Mouse (Mus musculus) liver, embryonic 11.5 days (tissue): ENCODE measurements around the gene Nup188. TPM values are rescaled to one million over a fixed set of nuclear protein-coding genes. Genes with fewer than 3 reads are reported as not detected.

Experiments
- ATAC-seq: fragments of 200-750 bp; cut with Nextera tagmentation; replicated peaks from 2 replicates; pipeline ENCODE4 v1.8.0; 2017; ENCODE audit warnings: moderate number of reproducible peaks, mild to moderate bottlenecking, moderate TSS enrichment, moderate library complexity; ENCODE audit not compliant: low FRiP score
- DNase-seq: peaks from one replicate; pipeline ENCODE4 v3.0.0-alpha.2; 2017; ENCODE audit warnings: low spot score
- H3K27ac ChIP-seq: fragments of 300-500 bp; sonication (generic); 2 replicates; pipeline ENCODE4 v1.5.1; 2014; ENCODE audit warnings: mild to moderate bottlenecking, low read depth, low read length, control low read depth
- H3K27me3 ChIP-seq: fragments of 300-500 bp; sonication (generic); replicated peaks from 2 replicates; pipeline ENCODE4 v1.6.1; 2014; ENCODE audit warnings: low read length, mixed read lengths; ENCODE audit not compliant: control insufficient read depth, insufficient read depth
- H3K36me3 ChIP-seq: fragments of 300-500 bp; sonication (generic); 2 replicates; pipeline ENCODE4 v1.6.1; 2014; ENCODE audit warnings: mild to moderate bottlenecking, low read length, moderate library complexity, mixed read lengths; ENCODE audit not compliant: control insufficient read depth, insufficient read depth
- H3K4me1 ChIP-seq: fragments of 300-500 bp; sonication (generic); replicated peaks from 2 replicates; pipeline ENCODE4 v1.6.1; 2014; ENCODE audit warnings: low read length, mixed read lengths; ENCODE audit not compliant: control insufficient read depth, insufficient read depth
- H3K4me2 ChIP-seq: fragments of 300-500 bp; sonication (generic); 2 replicates; pipeline ENCODE4 v1.6.1; 2014; ENCODE audit warnings: mild to moderate bottlenecking, control low read depth, moderate library complexity
- H3K4me3 ChIP-seq: fragments of 300-500 bp; sonication (generic); 2 replicates; pipeline ENCODE4 v1.5.1; 2014; ENCODE audit warnings: low read depth, low read length, control low read depth
- H3K9ac ChIP-seq: fragments of 300-500 bp; sonication (generic); 2 replicates; pipeline ENCODE4 v1.6.1; 2014; ENCODE audit warnings: low read depth, low read length, control low read depth
- H3K9me3 ChIP-seq: fragments of 300-500 bp; sonication (generic); 2 replicates; pipeline ENCODE4 v1.6.1; 2016; ENCODE audit warnings: low read length, inconsistent platforms, mixed read lengths; ENCODE audit not compliant: control insufficient read depth
- WGBS: fragments of 180-500 bp; shearing (Covaris S2); extraction: QIAGEN DNeasy Blood & Tissue Kit; methylation state at CpG from one replicate; pipeline ENCODE4 v1.1.7; 2014; 5-methylcytosine and 5-hydroxymethylcytosine counted together
- polyA plus RNA-seq: library from polyadenylated mRNA; unstranded; fragments of >200 nt; fragmentation: Nextera tagmentation; extraction: Ambion mirVana; gene quantifications from 2 replicates; pipeline ENCODE4 v1.2.1, GENCODE M21; 2014

Gene Nup188
- polyA plus RNA-seq, 1 experiment from 2014 or later, result 60.1 TPM

DNA sequence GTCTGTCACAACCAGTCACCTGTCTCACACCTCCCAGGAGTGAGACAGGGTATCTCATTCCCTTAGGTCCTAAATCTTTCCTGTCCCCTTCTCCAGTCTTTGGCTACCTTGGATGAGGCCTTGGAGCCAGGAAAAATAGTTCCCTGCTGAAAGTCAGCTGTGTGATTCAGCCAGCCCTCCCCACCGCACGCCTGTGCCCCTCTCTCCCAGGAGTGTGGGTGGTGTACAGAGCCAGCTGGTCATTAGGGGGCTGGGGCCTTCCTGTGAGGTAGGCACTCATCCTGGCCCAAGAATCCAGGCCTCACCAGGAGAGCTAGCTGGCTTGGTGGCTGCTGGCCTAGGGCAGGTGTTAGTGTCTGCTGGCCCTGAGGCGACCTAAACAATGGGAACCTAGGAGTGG, 33.7 kb upstream of the Nup188 start:
- DNase-seq (no peak), ATAC-seq (no peak)
- Histone ChIP-seq H3K36me3 (peaks cover 30% of the 10 kb centered on the region), H3K27ac (no peak overlapping the region), H3K27me3 (no peaks in the 10 kb centered on the region), H3K9me3 (no peaks in the 10 kb centered on the region), H3K9ac (no peak overlapping the region), H3K4me1 (peaks cover 9% of the 10 kb centered on the region), H3K4me2 (no peak overlapping the region), H3K4me3 (no peak overlapping the region)
- WGBS, result 86% methylated on average over 3 of the region's 3 CpGs

DNA sequence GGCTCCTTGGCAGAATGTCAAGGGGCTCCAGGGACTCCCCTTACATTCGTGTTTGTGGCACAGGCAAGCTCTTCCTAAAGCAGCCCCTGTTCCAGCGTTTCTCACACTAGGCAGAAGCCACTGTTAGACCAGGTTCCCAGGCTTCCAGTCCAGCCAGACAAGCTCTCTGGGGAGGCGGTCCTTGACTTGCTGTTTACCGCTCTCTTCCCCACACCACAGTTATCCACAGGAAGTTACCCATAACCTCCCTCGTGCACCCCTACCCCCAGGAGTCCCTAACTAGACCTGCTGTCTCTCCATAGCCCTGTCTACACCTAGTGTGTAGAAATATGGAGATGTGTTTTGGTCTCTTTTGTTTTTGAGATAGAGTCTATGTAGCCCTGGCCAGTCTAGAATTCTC, 32.4 kb upstream of the Nup188 start:
- no peak for ATAC-seq
- H3K4me2 ChIP-seq, result no peak overlapping the region
- DNase-seq, result no peak
- peaks cover 9% of the 10 kb centered on the region for H3K4me1 ChIP-seq
- no peak overlapping the region for H3K4me3 ChIP-seq
- H3K9me3 ChIP-seq, result no peaks in the 10 kb centered on the region
- H3K27ac ChIP-seq, result no peak overlapping the region
- peaks cover 28% of the 10 kb centered on the region for H3K36me3 ChIP-seq
- WGBS, result 65% methylated on average over 5 of the region's 5 CpGs
- H3K27me3 ChIP-seq, result no peaks in the 10 kb centered on the region
- H3K9ac ChIP-seq, result no peak overlapping the region

DNA sequence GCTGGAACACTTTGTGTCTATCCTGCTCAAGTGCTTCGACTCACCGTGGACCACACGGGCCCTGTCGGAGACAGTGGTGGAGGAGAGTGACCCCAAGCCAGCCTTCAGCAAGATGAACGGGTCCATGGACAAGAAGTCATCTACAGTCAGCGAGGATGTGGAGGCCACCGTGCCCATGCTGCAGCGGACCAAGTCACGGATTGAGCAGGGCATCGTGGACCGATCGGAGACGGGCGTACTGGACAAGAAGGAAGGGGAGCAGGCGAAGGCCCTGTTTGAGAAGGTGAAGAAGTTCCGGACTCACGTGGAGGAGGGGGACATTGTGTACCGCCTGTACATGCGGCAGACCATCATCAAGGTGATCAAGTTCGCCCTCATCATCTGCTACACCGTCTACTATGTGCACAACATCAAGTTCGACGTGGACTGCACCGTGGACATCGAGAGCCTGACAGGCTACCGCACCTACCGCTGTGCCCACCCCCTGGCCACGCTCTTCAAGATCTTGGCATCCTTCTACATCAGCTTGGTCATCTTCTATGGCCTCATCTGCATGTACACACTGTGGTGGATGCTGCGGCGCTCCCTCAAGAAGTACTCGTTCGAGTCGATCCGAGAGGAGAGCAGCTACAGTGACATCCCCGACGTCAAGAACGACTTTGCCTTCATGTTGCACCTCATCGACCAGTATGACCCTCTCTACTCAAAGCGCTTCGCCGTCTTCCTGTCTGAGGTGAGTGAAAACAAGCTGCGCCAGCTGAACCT, 30.4 kb upstream of the Nup188 start:
- no peak overlapping the region for H3K9ac ChIP-seq
- peaks cover 9% of the 10 kb centered on the region for H3K4me1 ChIP-seq
- DNase-seq, result no peak
- H3K36me3 ChIP-seq, result peaks cover 39% of the 10 kb centered on the region
- H3K4me2 ChIP-seq, result no peak overlapping the region
- H3K27ac ChIP-seq, result no peak overlapping the region
- no peaks in the 10 kb centered on the region for H3K9me3 ChIP-seq
- H3K4me3 ChIP-seq, result no peak overlapping the region
- WGBS, result 95% methylated on average over 42 of the region's 42 CpGs
- no peaks in the 10 kb centered on the region for H3K27me3 ChIP-seq
- no peak for ATAC-seq

DNA sequence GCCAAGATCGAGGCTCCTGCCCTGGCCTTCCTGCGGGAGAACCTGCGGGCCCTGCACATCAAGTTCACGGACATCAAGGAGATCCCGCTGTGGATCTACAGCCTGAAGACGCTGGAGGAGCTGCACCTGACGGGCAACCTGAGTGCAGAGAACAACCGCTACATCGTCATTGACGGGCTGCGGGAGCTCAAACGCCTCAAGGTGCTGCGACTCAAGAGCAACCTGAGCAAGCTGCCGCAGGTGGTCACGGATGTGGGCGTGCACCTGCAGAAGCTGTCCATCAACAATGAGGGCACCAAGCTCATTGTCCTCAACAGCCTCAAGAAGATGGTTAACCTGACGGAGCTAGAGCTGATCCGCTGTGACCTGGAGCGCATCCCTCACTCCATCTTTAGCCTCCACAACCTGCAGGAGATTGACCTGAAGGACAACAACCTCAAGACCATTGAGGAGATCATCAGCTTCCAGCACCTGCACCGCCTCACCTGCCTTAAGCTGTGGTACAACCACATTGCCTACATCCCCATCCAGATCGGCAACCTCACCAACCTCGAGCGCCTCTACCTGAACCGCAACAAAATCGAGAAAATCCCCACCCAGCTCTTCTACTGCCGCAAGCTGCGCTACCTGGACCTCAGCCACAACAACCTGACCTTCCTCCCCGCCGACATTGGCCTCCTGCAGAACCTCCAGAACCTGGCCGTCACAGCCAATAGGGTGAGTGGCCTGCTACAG, 29.4 kb upstream of the Nup188 start:
- no peak overlapping the region for H3K27ac ChIP-seq
- WGBS, result 93% methylated on average over 30 of the region's 30 CpGs
- H3K4me1 ChIP-seq, result peaks cover 3% of the 10 kb centered on the region
- ATAC-seq (no peak), DNase-seq (no peak)
- no peak overlapping the region for H3K4me2 ChIP-seq
- H3K36me3 ChIP-seq, result peaks cover 42% of the 10 kb centered on the region
- no peaks in the 10 kb centered on the region for H3K9me3 ChIP-seq
- H3K4me3 ChIP-seq, result no peak overlapping the region
- H3K27me3 ChIP-seq, result no peaks in the 10 kb centered on the region
- no peak overlapping the region for H3K9ac ChIP-seq

DNA sequence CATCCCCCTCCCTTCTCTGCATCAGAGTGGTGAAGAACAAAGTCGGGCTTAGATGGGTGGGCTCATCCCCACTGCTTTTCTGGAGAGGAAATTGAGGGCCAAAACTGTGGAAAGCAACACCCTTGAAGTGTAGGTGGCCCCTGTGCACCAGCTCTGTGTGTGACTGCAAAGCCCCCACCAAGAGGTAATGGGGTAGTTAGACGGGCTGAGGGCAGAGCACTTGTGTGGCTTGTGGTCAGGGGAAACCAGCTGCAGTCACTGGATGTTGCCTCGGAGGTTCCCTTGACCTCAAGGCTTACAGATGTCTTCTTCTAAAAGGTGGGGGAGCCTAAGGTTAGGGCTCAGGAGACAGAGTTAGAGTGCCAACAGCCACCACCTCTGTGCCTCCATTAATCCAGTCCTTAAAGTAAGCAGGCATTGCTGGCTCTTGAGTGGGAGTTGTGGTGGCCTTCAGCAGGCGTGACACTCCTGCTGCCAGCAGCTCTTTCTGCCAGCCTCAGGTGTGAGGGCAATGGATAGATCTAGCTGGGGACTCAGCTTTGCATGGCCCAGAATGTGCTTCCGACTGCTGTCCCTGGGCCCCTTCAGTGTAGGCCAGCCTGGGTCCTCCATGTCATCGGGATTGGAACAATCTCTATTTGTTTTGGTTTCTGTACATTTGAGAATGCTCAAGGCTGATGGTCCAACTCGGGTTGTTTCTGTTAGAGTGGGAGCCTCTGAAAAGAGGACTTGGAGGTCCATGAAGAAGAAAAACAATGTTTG, 28.3 kb upstream of the Nup188 start:
- Histone ChIP-seq H3K27me3 (no peaks in the 10 kb centered on the region), H3K36me3 (peaks cover 49% of the 10 kb centered on the region), H3K9ac (no peak overlapping the region), H3K4me2 (no peak overlapping the region), H3K9me3 (no peaks in the 10 kb centered on the region), H3K4me3 (no peak overlapping the region), H3K4me1 (no peaks in the 10 kb centered on the region; the same call in 1 of the 2 replicates), H3K27ac (no peak overlapping the region)
- WGBS, result 68% methylated on average over 7 of the region's 7 CpGs
- no peak for ATAC-seq
- DNase-seq, result no peak

DNA sequence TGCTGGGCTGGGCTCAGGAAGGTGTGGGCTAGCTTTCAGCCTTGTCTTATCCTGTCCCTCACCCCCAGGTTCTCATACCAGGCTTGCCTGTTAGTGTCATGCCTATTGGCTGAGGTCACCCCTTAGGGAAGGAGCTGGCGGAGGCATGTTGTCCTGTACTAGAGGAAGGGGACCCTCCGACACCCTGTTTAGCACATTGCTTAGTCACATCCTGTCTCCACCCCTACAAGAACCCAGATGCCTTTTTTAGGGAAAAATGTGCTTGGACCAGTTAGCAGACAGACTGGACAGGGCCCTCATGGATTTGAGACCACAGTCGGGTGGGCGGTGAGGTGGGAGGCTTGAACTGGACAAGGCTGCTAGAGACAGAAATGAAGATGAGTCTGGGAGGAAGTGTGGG, 27.6 kb upstream of the Nup188 start:
- H3K4me2 ChIP-seq, result no peak overlapping the region
- no peaks in the 10 kb centered on the region for H3K9me3 ChIP-seq
- no peaks in the 10 kb centered on the region; the same call in 1 of the 2 replicates for H3K4me1 ChIP-seq
- no peak overlapping the region for H3K27ac ChIP-seq
- DNase-seq (no peak), ATAC-seq (no peak)
- no peak overlapping the region for H3K9ac ChIP-seq
- H3K4me3 ChIP-seq, result no peak overlapping the region
- 55% methylated on average over 4 of the region's 4 CpGs for WGBS
- H3K36me3 ChIP-seq, result peaks cover 49% of the 10 kb centered on the region
- H3K27me3 ChIP-seq, result no peaks in the 10 kb centered on the region

DNA sequence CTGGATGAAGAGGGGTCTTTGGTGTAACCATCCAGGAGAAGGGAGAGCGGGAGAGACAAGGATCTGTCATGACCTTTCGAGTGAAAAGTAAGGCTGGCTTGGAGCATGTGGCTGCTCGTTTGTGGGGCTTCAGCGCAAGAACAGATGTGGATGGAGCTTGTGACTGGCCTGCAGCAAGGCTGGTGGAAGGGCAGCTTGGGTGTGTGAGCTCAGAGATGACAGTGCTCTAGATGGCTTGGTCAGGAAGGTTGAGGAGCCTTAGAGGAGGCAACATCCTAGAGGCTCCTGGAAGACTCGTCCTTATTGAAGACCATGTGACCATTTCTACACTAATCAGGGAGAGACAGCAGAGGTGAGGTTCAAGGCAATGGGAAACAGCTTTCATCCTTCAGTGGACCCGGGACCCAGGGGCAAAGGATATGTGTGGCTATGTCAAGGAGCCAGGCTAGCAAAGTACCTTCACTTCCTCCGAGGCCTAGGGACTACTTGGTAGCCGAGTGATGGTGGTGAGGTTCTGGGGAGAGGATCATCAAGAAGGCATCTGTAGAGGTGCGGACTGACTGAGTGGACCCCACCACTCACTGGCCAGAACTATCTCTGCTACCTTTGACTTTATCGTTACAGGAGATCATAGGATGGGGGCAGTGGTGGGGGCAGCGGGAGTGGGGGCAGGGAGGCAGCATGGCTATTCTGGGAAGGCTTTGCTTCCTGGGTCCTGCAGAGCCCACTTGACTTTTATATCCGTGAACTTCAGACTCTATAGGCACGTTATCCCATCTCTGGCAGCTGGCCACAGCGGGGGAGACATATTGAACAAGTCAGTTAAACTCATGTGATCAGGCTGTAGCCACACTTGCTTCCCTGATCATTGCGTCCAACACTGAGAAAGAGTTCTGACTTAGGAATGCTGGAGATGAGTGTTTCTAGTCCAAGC, 26.8 kb upstream of the Nup188 start:
- DNase-seq (no peak), ATAC-seq (no peak)
- H3K27ac ChIP-seq, result no peak overlapping the region
- 83% methylated on average over 15 of the region's 15 CpGs for WGBS
- H3K4me3 ChIP-seq, result no peak overlapping the region
- no peaks in the 10 kb centered on the region; the same call in 1 of the 2 replicates for H3K4me1 ChIP-seq
- H3K27me3 ChIP-seq, result no peaks in the 10 kb centered on the region
- H3K4me2 ChIP-seq, result no peak overlapping the region
- H3K9me3 ChIP-seq, result no peaks in the 10 kb centered on the region
- peaks cover 51% of the 10 kb centered on the region for H3K36me3 ChIP-seq
- H3K9ac ChIP-seq, result no peak overlapping the region
